25 mouse cellular contexts compared by ENCODE assay signal in genomic region chr3:73725711-73726110, GRCm38 (mm10). TPM values are rescaled to one million over a fixed set of nuclear protein-coding genes. Genes with fewer than 3 reads are reported as not detected.
"Had no signal": no experiment of that assay in that cellular context is flagged by ENCODE, and none has a peak within 500 bp of the region (broad histone marks: within the 10 kb centered on the region; RNA-seq: fewer than 3 reads in every experiment).

No protein-coding gene starts in this region.

- H3K9ac ChIP-seq: forebrain, postnatal 0 days; hindbrain, embryonic 12.5 days; hindbrain, embryonic 14.5 days; kidney, embryonic 15.5 days; limb, embryonic 12.5 days; liver, embryonic 13.5 days had no signal

- H3K4me1 ChIP-seq: hindbrain, embryonic 10.5 days; hindbrain, embryonic 12.5 days; kidney, embryonic 15.5 days; limb, embryonic 10.5 days; limb, embryonic 12.5 days; liver, embryonic 13.5 days had no signal

- H3K36me3 ChIP-seq: hindbrain, embryonic 10.5 days; hindbrain, embryonic 12.5 days; kidney, embryonic 15.5 days; limb, embryonic 10.5 days; limb, embryonic 12.5 days; liver, embryonic 13.5 days had no signal

- H3K27ac ChIP-seq: heart, adult 2 months; hindbrain, embryonic 10.5 days; hindbrain, embryonic 12.5 days; hindbrain, embryonic 14.5 days; kidney, embryonic 15.5 days; kidney, postnatal 0 days; left cerebral cortex, adult 2 months; limb, embryonic 10.5 days; limb, embryonic 12.5 days; liver, embryonic 13.5 days had no signal

- H3K27me3 ChIP-seq: hindbrain, embryonic 12.5 days; kidney, embryonic 15.5 days; limb, embryonic 12.5 days; liver, embryonic 13.5 days had no signal

- H3K9me3 ChIP-seq: hindbrain, embryonic 10.5 days; hindbrain, embryonic 12.5 days; kidney, embryonic 15.5 days; limb, embryonic 10.5 days; limb, embryonic 12.5 days; liver, embryonic 13.5 days had no signal

- DNase-seq: forebrain, postnatal 0 days; gastrocnemius, postnatal 14 days; gastrocnemius, postnatal 36 days; heart, adult 11 months; heart, adult 2 months; heart, postnatal 10 days; heart, postnatal 4 days; kidney, adult 11 months; kidney, adult 2 months; kidney, adult 9 months; kidney, postnatal 14 days; kidney, postnatal 36 days; layer of hippocampus, adult 9-11 months; liver, embryonic 13.5 days had no signal

- H3K4me3 ChIP-seq: heart, adult 2 months; hindbrain, embryonic 10.5 days; hindbrain, embryonic 12.5 days; kidney, embryonic 15.5 days; left cerebral cortex, adult 2 months; limb, embryonic 10.5 days; limb, embryonic 12.5 days; liver, embryonic 13.5 days had no signal

- H3K4me2 ChIP-seq: heart, embryonic 11.5 days; hindbrain, embryonic 12.5 days; hindbrain, embryonic 14.5 days; kidney, embryonic 15.5 days; limb, embryonic 12.5 days; liver, embryonic 13.5 days had no signal

- ATAC-seq: forebrain, postnatal 0 days; hindbrain, embryonic 16.5 days; inflammation-experienced regulatory T-cells, adult 6 months had no signal

RNA-seq across cellular contexts. Expression of gene Bche, which starts 17.5 kb away (rescaled TPM):
- polyA plus RNA-seq: inflammation-experienced regulatory T-cells, adult 6 months had no signal
